Mouse (Mus musculus): Measurements from ENCODE around the gene Ykt6. TPM values are rescaled to one million over a fixed set of nuclear protein-coding genes. Genes with fewer than 3 reads are reported as not detected.
A peak's percentile ranks its signal among the peaks of the same experiment; 100 is the strongest.

The Ykt6 gene
- polyA plus RNA-seq, 1 experiment from 2014 or later, result 19.7 TPM

DNA sequence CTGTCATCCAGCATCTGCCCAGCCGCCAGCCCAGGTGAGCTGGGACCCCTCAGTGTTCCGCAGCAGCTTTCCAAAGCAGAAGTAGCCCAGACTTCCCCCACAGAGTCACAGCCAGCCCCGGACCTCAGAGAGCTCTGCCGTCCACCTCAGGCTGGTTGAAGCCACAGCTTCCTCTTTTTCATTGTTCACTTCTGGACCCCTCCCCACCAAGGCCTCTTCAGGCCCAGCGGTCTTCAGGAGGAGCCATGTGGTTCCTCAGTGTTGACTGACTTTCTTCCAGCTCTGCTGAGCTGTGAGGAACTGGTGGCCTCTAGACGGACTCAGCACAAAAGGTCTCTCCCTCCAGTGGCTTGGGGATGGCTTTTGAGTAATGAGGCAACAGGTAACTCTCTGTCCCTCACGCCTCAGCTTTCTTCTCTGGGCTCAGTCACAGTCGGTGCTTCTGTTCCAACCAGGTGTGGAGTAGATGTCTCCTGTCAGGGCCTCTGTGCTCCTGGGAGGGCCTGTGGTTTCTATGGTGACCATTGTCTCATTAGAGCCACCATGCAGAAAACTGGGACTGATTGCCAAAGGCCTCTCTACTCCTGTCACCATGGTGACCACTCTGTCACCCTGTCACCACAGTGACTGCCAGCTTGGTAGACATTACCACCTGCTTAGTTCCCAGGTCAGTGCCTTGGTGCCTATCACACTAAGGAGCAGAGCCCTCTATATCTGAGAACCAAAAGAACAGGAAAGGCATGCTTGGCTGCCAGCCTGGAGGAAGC is 5.7 kb upstream of the Ykt6 start, which contains the start of gene Gck:
Gene Gck (minus strand): TSS at position 496 of the 767 bp plus-strand sequence.
- Histone ChIP-seq H3K4me3 (replicated peaks) (no peak within 1 kb of the TSS), H3K27ac (replicated peaks) (0 out of 2 replicates have a peak within 1 kb of the TSS, but pooled peaks have one; percentile 19), H3K4me2 (no peak within 1 kb of the TSS), H3K4me1 (replicated peaks) (peaks cover 10% of the 10 kb centered on the region), H3K9ac (no peak within 1 kb of the TSS), H3K36me3 (replicated peaks) (no peaks in the 10 kb centered on the region), H3K27me3 (no peaks in the 10 kb centered on the region), H3K9me3 (replicated peaks) (no peaks in the 10 kb centered on the region)
- ATAC-seq (ENCODE audit: insufficient read depth), result peak; percentile 42; the same call in 1 of the 2 replicates
- 20% methylated on average over 8 of the region's 8 CpGs for WGBS (ENCODE audit: insufficient replicate concordance)

DNA sequence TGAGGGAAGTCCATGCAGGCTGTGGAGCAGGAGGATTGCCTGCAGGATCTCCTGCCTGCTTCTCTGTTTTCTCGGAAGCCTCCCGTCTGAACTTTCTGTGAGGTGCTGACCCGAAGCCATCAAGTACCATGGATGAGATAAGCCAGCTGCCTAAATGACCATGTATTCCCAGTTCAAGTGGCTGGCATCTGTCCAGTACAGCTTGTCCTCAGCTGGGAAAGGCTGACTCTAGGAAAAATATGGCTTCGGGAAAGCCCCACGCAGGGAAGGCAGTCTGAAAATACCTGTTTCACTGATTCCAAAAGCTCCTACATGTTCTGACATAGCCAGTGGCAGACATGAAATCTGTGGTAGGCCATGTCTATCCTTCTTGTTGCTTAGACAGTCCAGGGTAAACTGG is 3.0 kb upstream of the Ykt6 start:
- Histone ChIP-seq H3K27me3 (no peaks in the 10 kb centered on the region), H3K4me3 (replicated peaks) (no peak overlapping the region), H3K27ac (replicated peaks) (no peak overlapping the region), H3K9ac (no peak overlapping the region), H3K9me3 (replicated peaks) (no peaks in the 10 kb centered on the region), H3K4me2 (no peak overlapping the region), H3K4me1 (replicated peaks) (peaks cover 32% of the 10 kb centered on the region), H3K36me3 (replicated peaks) (no peaks in the 10 kb centered on the region)
- 80% methylated on average over 5 of the region's 5 CpGs for WGBS (ENCODE audit: insufficient replicate concordance)
- no peak for ATAC-seq (ENCODE audit: insufficient read depth)

DNA sequence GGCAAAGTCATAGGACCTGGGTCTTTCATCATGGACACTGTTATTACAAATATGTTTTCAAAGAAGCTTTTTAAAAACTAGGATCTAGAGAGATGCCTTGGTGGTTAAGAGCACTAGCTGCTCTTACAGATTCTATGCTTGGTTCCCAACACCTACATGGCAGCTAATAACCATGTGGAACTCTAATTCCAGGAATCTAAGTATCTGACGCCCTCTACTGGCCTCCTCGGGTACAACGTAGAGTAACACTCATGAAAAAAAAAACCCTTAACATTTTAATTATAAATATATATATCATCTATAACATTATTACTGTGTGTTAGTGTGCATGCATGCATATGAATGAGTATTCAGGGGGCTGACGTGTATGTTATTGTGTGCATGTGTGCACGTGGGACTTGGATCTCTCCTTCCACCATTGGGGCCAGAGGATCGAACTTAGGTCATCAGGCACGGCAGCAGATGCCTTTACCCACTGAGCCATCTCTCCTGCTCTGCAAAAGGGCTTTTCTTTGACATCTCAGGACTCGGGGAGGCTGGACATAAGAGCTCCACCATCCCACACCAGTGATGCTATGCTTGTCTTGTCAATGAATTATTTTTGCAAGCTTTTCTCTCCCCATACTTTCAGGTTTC is 2.2 kb upstream of the Ykt6 start:
- Histone ChIP-seq H3K9ac (no peak overlapping the region), H3K27ac (replicated peaks) (no peak overlapping the region), H3K9me3 (replicated peaks) (no peaks in the 10 kb centered on the region), H3K4me3 (replicated peaks) (no peak overlapping the region), H3K4me2 (no peak overlapping the region), H3K36me3 (replicated peaks) (no peaks in the 10 kb centered on the region), H3K4me1 (replicated peaks) (peaks cover 34% of the 10 kb centered on the region), H3K27me3 (no peaks in the 10 kb centered on the region)
- no peak for ATAC-seq (ENCODE audit: insufficient read depth)
- WGBS (ENCODE audit: insufficient replicate concordance), result 31% methylated on average over 8 of the region's 8 CpGs

DNA sequence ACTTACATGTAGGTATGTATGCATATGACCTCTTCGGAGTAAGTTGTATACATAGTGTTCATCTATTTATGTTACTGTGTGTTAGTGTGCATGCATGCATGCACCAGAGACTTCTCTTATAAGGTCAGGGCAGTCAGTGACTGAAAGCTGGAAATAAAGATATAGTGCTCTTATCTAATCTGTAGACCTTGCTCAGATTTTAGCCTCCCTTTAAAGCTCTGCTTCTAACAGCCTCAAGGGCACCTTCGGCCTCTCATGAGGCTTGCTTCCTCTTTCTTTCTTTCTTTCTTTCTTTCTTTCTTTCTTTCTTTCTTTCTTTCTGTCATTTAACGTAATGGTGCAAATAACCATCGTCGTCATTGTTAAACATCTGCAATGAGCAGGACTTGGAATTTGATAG is 1.1 kb upstream of the Ykt6 start:
- 64% methylated on average over 5 of the region's 5 CpGs for WGBS (ENCODE audit: insufficient replicate concordance)
- no peak overlapping the region for H3K27ac ChIP-seq (replicated peaks)
- no peak for ATAC-seq (ENCODE audit: insufficient read depth)
- H3K9me3 ChIP-seq (replicated peaks), result no peaks in the 10 kb centered on the region
- H3K36me3 ChIP-seq (replicated peaks), result peaks cover 3% of the 10 kb centered on the region; the same call in 1 of the 2 replicates
- peak overlapping the region; percentile 93 for H3K4me2 ChIP-seq
- no peaks in the 10 kb centered on the region for H3K27me3 ChIP-seq
- H3K4me1 ChIP-seq (replicated peaks), result peaks cover 34% of the 10 kb centered on the region
- no peak overlapping the region for H3K9ac ChIP-seq
- peak overlapping the region; percentile 95; the same call in 1 of the 2 replicates for H3K4me3 ChIP-seq (replicated peaks)

DNA sequence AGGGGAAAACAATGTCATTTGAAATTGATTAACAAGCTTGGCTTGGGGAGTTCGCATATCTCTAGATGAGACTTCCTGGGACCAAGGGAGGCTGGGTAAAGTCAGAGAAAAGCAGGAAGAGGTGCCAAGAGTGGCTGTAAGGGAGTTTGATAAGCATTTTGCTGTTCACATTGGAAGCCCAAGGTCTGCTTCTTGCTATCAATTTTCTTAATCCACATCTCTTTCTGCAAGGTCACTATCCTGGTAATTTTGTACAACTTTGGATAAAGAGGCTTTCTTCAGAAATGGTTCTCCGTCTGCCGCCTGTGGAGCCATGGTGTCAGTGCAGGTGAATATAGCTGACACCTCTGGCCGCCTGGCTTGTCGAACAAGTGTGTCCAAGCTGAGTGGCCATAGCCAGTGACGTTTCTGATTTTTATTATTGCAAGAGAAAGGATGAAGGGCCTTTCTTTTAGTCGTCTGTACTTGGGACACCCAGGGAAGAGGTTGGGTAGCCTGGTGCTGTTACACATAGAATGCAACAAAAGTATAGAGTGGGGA is 458 bp upstream of the Ykt6 start:
- H3K27me3 ChIP-seq, result no peaks in the 10 kb centered on the region
- H3K9ac ChIP-seq, result peak overlapping the region; percentile 90
- peak overlapping the region; percentile 79 for H3K27ac ChIP-seq (replicated peaks)
- H3K36me3 ChIP-seq (replicated peaks), result peaks cover 6% of the 10 kb centered on the region; the same call in 1 of the 2 replicates
- H3K4me3 ChIP-seq (replicated peaks), result peak overlapping the region; percentile 95
- H3K4me1 ChIP-seq (replicated peaks), result peaks cover 31% of the 10 kb centered on the region
- 3% methylated on average over 7 of the region's 7 CpGs for WGBS (ENCODE audit: insufficient replicate concordance)
- peak; percentile 60 for ATAC-seq (ENCODE audit: insufficient read depth)
- H3K4me2 ChIP-seq, result peak overlapping the region; percentile 93
- H3K9me3 ChIP-seq (replicated peaks), result no peaks in the 10 kb centered on the region

GRCm38 (mm10) chr11:5960051-5960450 is 4.6 kb downstream of the Ykt6 start:
- WGBS (ENCODE audit: insufficient replicate concordance), result 53% methylated on average over 2 of the region's 2 CpGs
- H3K9ac ChIP-seq, result no peak overlapping the region
- no peaks in the 10 kb centered on the region for H3K9me3 ChIP-seq (replicated peaks)
- ATAC-seq (ENCODE audit: insufficient read depth), result no peak
- peaks cover 21% of the 10 kb centered on the region for H3K4me1 ChIP-seq (replicated peaks)
- no peak overlapping the region for H3K4me2 ChIP-seq
- H3K27ac ChIP-seq (replicated peaks), result no peak overlapping the region
- H3K27me3 ChIP-seq, result no peaks in the 10 kb centered on the region
- no peak overlapping the region for H3K4me3 ChIP-seq (replicated peaks)
- peaks cover 56% of the 10 kb centered on the region for H3K36me3 ChIP-seq (replicated peaks)

DNA sequence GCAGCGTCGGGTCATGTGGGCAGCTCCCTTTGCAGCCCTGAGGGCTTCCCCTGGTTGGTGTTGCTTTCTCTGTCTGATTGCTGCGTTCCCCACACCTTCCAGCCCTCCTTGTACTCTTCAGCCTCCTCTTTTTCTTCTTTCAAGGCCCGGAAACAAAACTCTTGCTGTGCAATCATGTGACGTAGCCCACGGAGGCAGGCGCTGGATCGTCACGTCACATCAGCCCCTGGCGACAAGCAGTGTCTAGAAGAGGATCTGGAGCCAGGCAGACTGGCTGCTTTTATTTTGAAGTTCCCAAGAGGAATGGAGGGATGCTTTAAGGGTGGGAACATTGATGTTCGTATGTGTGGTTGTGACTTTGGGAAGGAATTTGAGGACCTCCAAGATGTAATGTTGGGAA is 10.4 kb downstream of the Ykt6 start:
- Histone ChIP-seq H3K9me3 (replicated peaks) (no peaks in the 10 kb centered on the region), H3K27ac (replicated peaks) (no peak overlapping the region), H3K27me3 (no peaks in the 10 kb centered on the region), H3K36me3 (replicated peaks) (peaks cover 77% of the 10 kb centered on the region), H3K4me2 (no peak overlapping the region), H3K9ac (no peak overlapping the region), H3K4me3 (replicated peaks) (no peak overlapping the region), H3K4me1 (replicated peaks) (no peaks in the 10 kb centered on the region)
- no peak for ATAC-seq (ENCODE audit: insufficient read depth)
- 84% methylated on average over 11 of the region's 11 CpGs for WGBS (ENCODE audit: insufficient replicate concordance)

GRCm38 (mm10) chr11:5966751-5967150 is 11.3 kb downstream of the Ykt6 start:
- H3K4me3 ChIP-seq (replicated peaks), result no peak overlapping the region
- H3K4me1 ChIP-seq (replicated peaks), result no peaks in the 10 kb centered on the region
- 73% methylated on average over 3 of the region's 3 CpGs for WGBS (ENCODE audit: insufficient replicate concordance)
- H3K27me3 ChIP-seq, result no peaks in the 10 kb centered on the region
- no peak overlapping the region for H3K27ac ChIP-seq (replicated peaks)
- H3K4me2 ChIP-seq, result no peak overlapping the region
- ATAC-seq (ENCODE audit: insufficient read depth), result no peak
- H3K36me3 ChIP-seq (replicated peaks), result peaks cover 68% of the 10 kb centered on the region
- H3K9me3 ChIP-seq (replicated peaks), result no peaks in the 10 kb centered on the region
- no peak overlapping the region for H3K9ac ChIP-seq

GRCm38 (mm10) chr11:5968223-5968622 is 12.7 kb downstream of the Ykt6 start:
- no peak overlapping the region for H3K4me3 ChIP-seq (replicated peaks)
- H3K36me3 ChIP-seq (replicated peaks), result peaks cover 54% of the 10 kb centered on the region
- H3K9me3 ChIP-seq (replicated peaks), result no peaks in the 10 kb centered on the region
- whole genome bisulfite sequencing (ENCODE audit: insufficient replicate concordance), result 70% methylated on average over 6 of the region's 6 CpGs
- no peaks in the 10 kb centered on the region for H3K27me3 ChIP-seq
- no peaks in the 10 kb centered on the region; the same call in 1 of the 2 replicates for H3K4me1 ChIP-seq (replicated peaks)
- no peak overlapping the region for H3K27ac ChIP-seq (replicated peaks)
- no peak overlapping the region for H3K4me2 ChIP-seq
- no peak for ATAC-seq (ENCODE audit: insufficient read depth)
- no peak overlapping the region for H3K9ac ChIP-seq

DNA sequence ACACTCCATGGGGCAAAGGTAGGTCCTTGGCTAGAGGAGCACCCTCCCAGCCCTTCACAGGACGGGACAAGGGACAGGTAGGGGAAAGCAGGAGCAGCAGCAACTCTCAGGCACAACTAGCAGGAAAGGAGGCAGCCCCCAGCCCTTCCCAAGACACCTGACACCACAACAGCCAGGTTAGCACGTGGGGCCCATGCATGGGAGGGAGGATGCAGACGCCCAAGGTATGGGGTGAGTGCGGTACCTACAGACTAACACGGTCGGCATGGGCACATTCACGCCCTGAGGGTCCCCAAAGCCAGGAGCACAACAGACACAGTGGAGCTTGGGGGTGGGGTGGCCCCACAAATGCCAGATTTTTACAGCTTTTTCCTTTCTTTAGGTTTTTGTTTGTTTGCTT is 15.7 kb downstream of the Ykt6 start:
- Histone ChIP-seq H3K9ac (no peak overlapping the region), H3K4me3 (replicated peaks) (no peak overlapping the region), H3K27me3 (no peaks in the 10 kb centered on the region), H3K4me1 (replicated peaks) (no peaks in the 10 kb centered on the region; the same call in 1 of the 2 replicates), H3K27ac (replicated peaks) (no peak overlapping the region), H3K9me3 (replicated peaks) (no peaks in the 10 kb centered on the region), H3K36me3 (replicated peaks) (peaks cover 26% of the 10 kb centered on the region), H3K4me2 (no peak overlapping the region)
- no peak for ATAC-seq (ENCODE audit: insufficient read depth)
- WGBS (ENCODE audit: insufficient replicate concordance), result 69% methylated on average over 7 of the region's 7 CpGs

- 42% methylated on average over 7 of the region's 7 CpGs for WGBS (ENCODE audit: insufficient replicate concordance)
- no peak overlapping the region for H3K27ac ChIP-seq (replicated peaks)
- no peak overlapping the region for H3K9ac ChIP-seq
- H3K4me3 ChIP-seq (replicated peaks), result no peak overlapping the region
- no peaks in the 10 kb centered on the region for H3K9me3 ChIP-seq (replicated peaks)
- no peaks in the 10 kb centered on the region for H3K27me3 ChIP-seq
- no peak for ATAC-seq (ENCODE audit: insufficient read depth)
- H3K36me3 ChIP-seq (replicated peaks), result peaks cover 12% of the 10 kb centered on the region; the same call in 1 of the 2 replicates
- H3K4me1 ChIP-seq (replicated peaks), result no peaks in the 10 kb centered on the region; the same call in 1 of the 2 replicates
- H3K4me2 ChIP-seq, result no peak overlapping the region
Observed at GRCm38 (mm10) chr11:5973151-5973550, 17.7 kb downstream of the Ykt6 start.
